Mouse (Mus musculus): Measurements from ENCODE around the gene Ppib. TPM values are rescaled to one million over a fixed set of nuclear protein-coding genes. Genes with fewer than 3 reads are reported as not detected.

The Ppib gene
- total RNA-seq, 4 experiments from 2014 or later: 295 to 314 (median 303) TPM

- DNase-seq: no peak
Measured at GRCm38 (mm10) chr9:66078072-66078471, 18.1 kb downstream of the Ppib start.

- DNase-seq: no peak
Measured at GRCm38 (mm10) chr9:66078493-66078892, 18.5 kb downstream of the Ppib start.

- no peak for DNase-seq
Measured at GRCm38 (mm10) chr9:66080804-66081459, 20.9 kb downstream of the Ppib start.

GRCm38 (mm10) chr9:66081999-66082398, 22.0 kb downstream of the Ppib start:
- no peak for DNase-seq

GRCm38 (mm10) chr9:66084171-66084570, 24.1 kb downstream of the Ppib start:
- DNase-seq: no peak

GRCm38 (mm10) chr9:66087062-66087461, 27.0 kb downstream of the Ppib start:
- no peak for DNase-seq

GRCm38 (mm10) chr9:66088411-66088810, 28.4 kb downstream of the Ppib start:
- DNase-seq: peak; percentile 60

- no peak for DNase-seq
Measured at GRCm38 (mm10) chr9:66090593-66091244, 30.7 kb downstream of the Ppib start.

- DNase-seq: no peak
Measured at GRCm38 (mm10) chr9:66091327-66092231, 31.6 kb downstream of the Ppib start.

GRCm38 (mm10) chr9:66092664-66093063, 32.6 kb downstream of the Ppib start:
- no peak for DNase-seq

GRCm38 (mm10) chr9:66101577-66101976, 41.6 kb downstream of the Ppib start:
- DNase-seq: no peak

GRCm38 (mm10) chr9:66102668-66103067, 42.6 kb downstream of the Ppib start:
- no peak for DNase-seq

GRCm38 (mm10) chr9:66104601-66105000, 44.6 kb downstream of the Ppib start:
- DNase-seq: no peak

GRCm38 (mm10) chr9:66105168-66105567, 45.1 kb downstream of the Ppib start:
- no peak for DNase-seq

- DNase-seq: no peak
Measured at GRCm38 (mm10) chr9:66109574-66109973, 49.6 kb downstream of the Ppib start.

- DNase-seq: no peak
Measured at GRCm38 (mm10) chr9:66110126-66110525, 50.1 kb downstream of the Ppib start.

- no peak for DNase-seq
Measured at GRCm38 (mm10) chr9:66110611-66111379, 50.8 kb downstream of the Ppib start.

GRCm38 (mm10) chr9:66114341-66114740, 54.3 kb downstream of the Ppib start:
- no peak for DNase-seq
